Mouse (Mus musculus) large intestine, adult 2 months (tissue): ENCODE data around the gene Traf3ip1. TPM values are rescaled to one million over a fixed set of nuclear protein-coding genes. Genes with fewer than 3 reads are reported as not detected.
A peak's percentile ranks its signal among the peaks of the same experiment; 100 is the strongest.

ENCODE experiments used
- DNase-seq: peaks from one replicate; pipeline ENCODE4 v3.0.0-alpha.2; 2012; ENCODE audit warnings: low read depth, low spot score
- WGBS: fragments of 180-500 bp; shearing (Covaris S2); methylation state at CpG from one replicate; pipeline ENCODE4 v1.1.7; 2018; 5-methylcytosine and 5-hydroxymethylcytosine counted together
- polyA plus RNA-seq: library from polyadenylated mRNA; depleted of rRNA; stranded (reverse); fragments of >200 nt; gene quantifications from 2 replicates; pipeline ENCODE4 v1.2.3, GENCODE M21; 2012; rRNA removed

Traf3ip1 gene
- polyA plus RNA-seq, 1 experiment: 4.5 TPM

GRCm38 (mm10) chr1:91564004-91564403 is 69.6 kb downstream of the Traf3ip1 start:
- DNase-seq: no peak
- 74% methylated on average over 3 of the region's 3 CpGs for WGBS

GRCm38 (mm10) chr1:91564598-91564997 is 70.2 kb downstream of the Traf3ip1 start:
- WGBS: 67% methylated on average over 6 of the region's 6 CpGs
- no peak for DNase-seq

GRCm38 (mm10) chr1:91567269-91567668 is 72.8 kb downstream of the Traf3ip1 start:
- 78% methylated on average over 2 of the region's 2 CpGs for WGBS
- no peak for DNase-seq

GRCm38 (mm10) chr1:91572458-91572857 is 78.0 kb downstream of the Traf3ip1 start:
- DNase-seq: no peak
- 69% methylated on average over 10 of the region's 10 CpGs for WGBS

- WGBS: 66% methylated on average over 3 of the region's 3 CpGs
- DNase-seq: no peak
Observed at GRCm38 (mm10) chr1:91574208-91574607, 79.8 kb downstream of the Traf3ip1 start.

GRCm38 (mm10) chr1:91577883-91578517 is 83.6 kb downstream of the Traf3ip1 start:
- WGBS: 14% methylated on average over 7 of the region's 7 CpGs
- peak; percentile 50 for DNase-seq

Other genes starting within 250 kb of the Traf3ip1 start
- 38.3 and 39.0 TPM in 2 replicates for gene Ube2f, start 244.3 kb upstream of the Traf3ip1 start, polyA plus RNA-seq
- gene Scly, start 196.3 kb upstream of the Traf3ip1 start, polyA plus RNA-seq: 22.9 and 30.1 TPM in 2 replicates
- 0.01 and 0.05 TPM in 2 replicates for gene Espnl, start 172.6 kb upstream of the Traf3ip1 start, polyA plus RNA-seq
- gene Klhl30, start 143.6 kb upstream of the Traf3ip1 start, polyA plus RNA-seq: 2.3 and 2.5 TPM in 2 replicates
- gene Erfe, start 128.2 kb upstream of the Traf3ip1 start, polyA plus RNA-seq: 14.1 and 14.3 TPM in 2 replicates
- gene Ilkap, start 95.8 kb upstream of the Traf3ip1 start, polyA plus RNA-seq: 38.8 and 39.2 TPM in 2 replicates
- gene Hes6, start 80.6 kb upstream of the Traf3ip1 start, polyA plus RNA-seq: 67.3 and 69.0 TPM in 2 replicates
- gene Per2, start 35.3 kb upstream of the Traf3ip1 start, polyA plus RNA-seq: 4.6 and 5.4 TPM in 2 replicates
- 2.0 and 3.7 TPM in 2 replicates for gene Asb1, start 45.9 kb downstream of the Traf3ip1 start, polyA plus RNA-seq